ENCODE assay signal across 7 mouse cellular contexts in the genomic region with DNA sequence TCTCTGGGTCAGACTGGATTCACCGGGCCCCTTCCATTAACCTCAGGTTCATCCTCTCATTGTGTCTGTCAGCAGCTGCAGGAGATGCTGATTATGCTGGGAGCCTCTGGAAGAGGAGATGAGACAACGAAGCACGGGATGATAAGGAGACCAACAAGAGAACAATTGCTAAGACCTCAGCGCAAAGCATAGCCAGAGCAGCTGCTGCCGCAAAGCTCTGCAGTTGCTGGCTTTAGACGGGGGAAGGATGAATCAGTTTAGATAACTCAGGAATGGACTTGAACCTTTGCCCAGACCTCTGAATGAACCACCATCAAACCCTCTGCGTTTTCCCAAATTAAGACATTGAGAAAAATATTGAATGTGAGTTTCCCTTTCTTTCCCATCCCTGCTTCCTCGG.
DNase-seq lines count a peak whose midpoint lies in the region; ATAC-seq and TF ChIP-seq lines count a peak whose summit lies in the region.

No protein-coding gene starts in this region.

- no peak for TF ChIP-seq POLR2A in lung, adult 2 months (IDR thresholded peaks at IDR 0.05; ENCODE audit: borderline replicate concordance, extremely low read depth, low read depth, low read length)

- no peaks in the 10 kb centered on the region for H3K36me3 ChIP-seq in lung, embryonic 14.5 days (ENCODE audit: insufficient read depth)
- H3K36me3 ChIP-seq in heart, embryonic 13.5 days, result no peaks in the 10 kb centered on the region

- H3K27me3 ChIP-seq in lung, embryonic 14.5 days (ENCODE audit: insufficient read depth, low read length), result no peaks in the 10 kb centered on the region
- 0 out of 2 replicates have a peak, but pooled peaks cover 3% of the 10 kb centered on the region for H3K27me3 ChIP-seq in heart, embryonic 13.5 days (replicated peaks)

- H3K4me3 ChIP-seq in lung, embryonic 14.5 days (ENCODE audit: low read depth, low read length), result no peak overlapping the region
- no peak overlapping the region for H3K4me3 ChIP-seq in lung, adult 2 months (replicated peaks; ENCODE audit: extremely low read depth, low read depth, low read length)
- H3K4me3 ChIP-seq in gastrocnemius, adult 2 months, result no peak overlapping the region
- H3K4me3 ChIP-seq in heart, embryonic 13.5 days, result no peak overlapping the region

- H3K9ac ChIP-seq in lung, embryonic 14.5 days, result no peak overlapping the region
- H3K9ac ChIP-seq in heart, embryonic 13.5 days, result no peak overlapping the region

- peak; percentile 86 for DNase-seq in lung, embryonic 14.5 days
- no peak for DNase-seq in lung, adult 2 months
- peak; percentile 25 for DNase-seq in gastrocnemius, adult 2 months
- DNase-seq in lung, postnatal 36 days, result peak; percentile 32
- DNase-seq in c-Kit-positive CD71-positive TER-119-positive erythroid progenitor cells, embryonic 14.5 days (ENCODE audit: low spot score), result no peak

- intact Hi-C loops in gastrocnemius, adult 2 months (cut with DNase I), result loop anchor here (10.0 kb wide), 1 partner anchor 715 kb away; no protein-coding TSS in a partner anchor

- no peak overlapping the region for H3K27ac ChIP-seq in lung, embryonic 14.5 days (ENCODE audit: low read depth)
- peak overlapping the region; percentile 46; the same call in 1 of the 2 replicates for H3K27ac ChIP-seq in gastrocnemius, adult 2 months
- H3K27ac ChIP-seq in heart, embryonic 13.5 days (replicated peaks), result peak overlapping the region; percentile 55

- TF ChIP-seq CTCF in lung, embryonic 14.5 days (IDR thresholded peaks at IDR 0.05; ENCODE audit: low read depth), result no peak
- TF ChIP-seq CTCF in lung, adult 2 months (IDR thresholded peaks at IDR 0.05; ENCODE audit: insufficient read depth, low read length), result no peak
- no peak for TF ChIP-seq CTCF in gastrocnemius, adult 2 months (IDR thresholded peaks at IDR 0.05)

- no peaks in the 10 kb centered on the region for H3K9me3 ChIP-seq in lung, embryonic 14.5 days (ENCODE audit: low read depth, low read length)
- 0 out of 2 replicates have a peak, but pooled peaks cover 5% of the 10 kb centered on the region for H3K9me3 ChIP-seq in heart, embryonic 13.5 days

- WGBS in lung, embryonic 14.5 days, result 13% methylated on average over 8 of the region's 8 CpGs
- WGBS in lung, adult 2 months, result 29% methylated on average over 8 of the region's 8 CpGs
- 9% methylated on average over 8 of the region's 8 CpGs for WGBS in heart, embryonic 13.5 days

- peak; percentile 79 for ATAC-seq in lung, embryonic 14.5 days (ENCODE audit: insufficient read depth)
- ATAC-seq in heart, embryonic 13.5 days (ENCODE audit: extremely low read depth, insufficient number of reproducible peaks, low FRiP score, low TSS enrichment), result no peak; the same call in 1 of the 2 replicates
- ATAC-seq in CD4-positive, CD25-positive, alpha-beta regulatory T cell, adult 4 months, result no peak

- H3K4me1 ChIP-seq in lung, embryonic 14.5 days (ENCODE audit: insufficient read depth), result peaks cover 8% of the 10 kb centered on the region; the same call in 1 of the 2 replicates
- H3K4me1 ChIP-seq in lung, adult 2 months (ENCODE audit: control insufficient read depth, insufficient read depth, low read length), result peaks cover 3% of the 10 kb centered on the region
- peaks cover 40% of the 10 kb centered on the region for H3K4me1 ChIP-seq in heart, embryonic 13.5 days

- H3K4me2 ChIP-seq in lung, embryonic 14.5 days, result no peak overlapping the region
- peak overlapping the region; percentile 34 for H3K4me2 ChIP-seq in heart, embryonic 13.5 days

Comparison
In these comparisons a context has a peak if more than half of its experiments do, and no peak if none do; other contexts are left out.
1. DNase-seq: peak in lung, embryonic 14.5 days (single experiment), gastrocnemius, adult 2 months (single experiment) and lung, postnatal 36 days (single experiment); none in lung, adult 2 months (single experiment) and c-Kit-positive CD71-positive TER-119-positive erythroid progenitor cells, embryonic 14.5 days (single experiment).